Mouse (Mus musculus): ENCODE measurements at regions not wholly inside any gene's neighbourhood (a gene's known extent, or its start where the extent isn't known, plus 50 kb on each side); places are given as distances from the start of the nearest gene placed in this dataset.

GRCm38 (mm10) chr1:119364901-119365300, 57.1 kb downstream of the Inhbb start:
- no peak for DNase-seq

GRCm38 (mm10) chr1:119358096-119358495, 64.0 kb downstream of the Inhbb start:
- no peak for DNase-seq

GRCm38 (mm10) chr1:119356916-119357315, 65.1 kb downstream of the Inhbb start:
- no peak for DNase-seq

DNA sequence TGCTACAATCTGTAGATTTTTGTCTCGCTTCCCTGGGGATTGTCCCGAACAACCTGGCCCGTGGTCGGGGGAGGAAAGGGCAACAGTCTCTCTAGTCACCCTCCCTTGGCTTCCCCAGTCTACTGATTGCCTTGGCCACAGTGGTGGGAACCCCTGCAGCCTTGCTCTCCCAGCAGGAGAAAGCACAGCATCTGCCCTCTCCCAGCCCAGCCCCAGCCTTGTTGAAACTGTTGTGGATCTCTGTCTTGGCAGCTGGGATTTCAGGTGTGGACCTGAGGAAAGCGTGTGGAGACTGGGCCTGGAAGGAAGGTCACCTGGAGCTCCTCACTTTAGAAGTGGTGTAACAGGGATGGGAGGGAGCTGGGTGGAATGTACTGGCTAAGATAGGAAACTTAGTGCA, 66.6 kb downstream of the Inhbb start:
- no peak for DNase-seq

- no peak for DNase-seq
These were observed 70.5 kb downstream of the Inhbb start for GRCm38 (mm10) chr1:119351567-119351966.

DNA sequence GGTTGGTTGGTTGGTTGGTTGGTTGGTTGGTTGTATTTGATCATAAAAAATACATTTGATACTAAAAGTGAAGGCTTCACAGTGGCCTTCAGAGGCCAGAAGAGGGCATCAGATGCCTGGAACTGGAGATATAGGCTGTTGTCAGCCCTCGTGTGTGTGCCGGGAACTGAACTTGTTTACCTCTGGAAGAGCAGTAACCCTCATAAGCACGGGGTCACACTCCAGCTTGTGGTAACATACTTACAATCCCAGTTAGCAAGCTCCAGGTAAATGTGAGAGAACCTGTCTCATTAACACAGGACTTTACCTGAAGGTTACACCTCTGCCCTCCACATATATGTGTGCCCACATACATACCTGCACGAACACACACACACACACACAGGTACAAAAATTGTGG, 71.2 kb downstream of the Inhbb start:
- no peak for DNase-seq

DNA sequence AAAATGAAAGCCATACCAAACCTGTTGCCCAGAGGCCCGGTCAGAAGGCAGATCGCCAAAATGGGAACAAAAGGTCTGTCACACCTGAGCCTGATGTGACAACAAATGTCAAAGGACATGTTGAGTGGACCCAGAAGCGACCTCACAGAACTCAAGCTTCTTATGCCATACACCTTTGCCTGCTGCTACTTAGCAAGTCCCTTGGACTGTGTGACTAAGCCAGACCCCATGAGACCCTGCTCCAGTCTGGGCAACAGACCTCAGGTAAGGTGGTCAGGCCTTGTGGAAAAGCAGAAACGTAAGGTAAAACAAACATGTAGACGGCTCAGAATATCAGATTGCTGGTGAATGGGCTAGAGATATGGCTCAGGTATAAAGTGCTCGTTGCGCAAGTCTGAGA, 71.8 kb downstream of the Inhbb start:
- no peak for DNase-seq

DNA sequence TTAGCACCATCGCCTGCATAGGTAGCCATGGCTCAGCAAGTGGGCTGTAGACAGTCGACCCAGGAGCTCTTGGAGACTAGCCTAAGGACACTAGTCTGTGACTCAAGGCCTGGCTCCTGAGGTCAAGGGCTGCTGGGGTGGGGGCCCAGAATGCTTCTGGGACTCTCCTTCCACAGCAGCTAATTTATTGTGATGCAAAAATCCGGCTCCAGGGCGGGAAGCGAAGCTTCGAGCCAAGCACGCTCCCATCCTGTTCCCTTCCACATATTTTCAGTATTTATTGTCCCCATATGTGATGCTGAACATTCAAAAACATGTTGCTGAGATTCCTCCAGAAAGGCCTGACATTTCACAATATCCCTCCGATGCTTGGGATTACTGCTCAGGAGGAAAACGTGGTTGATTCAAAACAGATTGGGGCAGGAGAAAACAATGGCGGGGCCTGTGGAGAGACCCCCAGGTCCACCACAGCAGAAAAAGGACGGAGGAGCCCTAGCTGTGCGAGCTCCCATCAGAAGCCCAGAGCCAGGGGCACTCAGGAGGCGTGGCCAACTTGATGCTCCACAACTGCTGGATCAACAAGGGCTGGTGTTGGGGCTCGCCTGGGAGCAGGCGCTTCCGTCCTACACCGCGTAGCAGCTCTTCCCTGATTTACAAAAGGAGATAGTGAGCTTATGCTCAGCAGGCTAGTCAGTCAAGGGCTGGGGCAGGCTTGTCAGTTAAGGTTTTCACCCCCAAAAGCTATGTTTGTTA, 73.4 kb downstream of the Inhbb start:
- DNase-seq, result peak; percentile 11

- DNase-seq, result no peak
These were observed 74.3 kb downstream of the Inhbb start for GRCm38 (mm10) chr1:119347749-119348148.

- peak; percentile 20 for DNase-seq
These were observed 75.4 kb downstream of the Inhbb start for GRCm38 (mm10) chr1:119346634-119347155.

- no peak for DNase-seq
These were observed 76.8 kb downstream of the Inhbb start for GRCm38 (mm10) chr1:119345115-119345791.

DNA sequence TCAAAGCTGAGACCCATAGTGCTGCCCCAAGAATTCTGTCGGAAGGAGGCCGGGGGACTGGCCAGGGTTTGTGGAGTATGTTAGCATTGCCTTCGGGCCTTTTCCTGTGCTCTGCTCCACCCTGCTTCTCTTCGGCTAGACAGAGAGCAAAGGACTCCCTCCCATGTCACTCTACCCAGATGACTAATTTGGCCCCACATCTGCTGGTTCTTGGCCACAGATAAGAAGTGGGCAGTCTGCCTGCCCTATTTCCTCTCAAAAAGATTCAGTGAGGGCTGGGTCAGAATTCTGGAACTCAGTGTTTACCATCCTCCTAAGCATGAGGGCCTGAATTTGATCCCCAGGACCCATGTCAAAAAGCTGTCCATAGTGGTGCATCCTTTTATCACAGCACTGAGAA, 78.0 kb downstream of the Inhbb start:
- peak; percentile 64 for DNase-seq

- DNase-seq, result no peak
These were observed 86.9 kb downstream of the Inhbb start for GRCm38 (mm10) chr1:119335171-119335570.

GRCm38 (mm10) chr1:119330751-119331326, 91.2 kb downstream of the Inhbb start:
- DNase-seq, result no peak

DNA sequence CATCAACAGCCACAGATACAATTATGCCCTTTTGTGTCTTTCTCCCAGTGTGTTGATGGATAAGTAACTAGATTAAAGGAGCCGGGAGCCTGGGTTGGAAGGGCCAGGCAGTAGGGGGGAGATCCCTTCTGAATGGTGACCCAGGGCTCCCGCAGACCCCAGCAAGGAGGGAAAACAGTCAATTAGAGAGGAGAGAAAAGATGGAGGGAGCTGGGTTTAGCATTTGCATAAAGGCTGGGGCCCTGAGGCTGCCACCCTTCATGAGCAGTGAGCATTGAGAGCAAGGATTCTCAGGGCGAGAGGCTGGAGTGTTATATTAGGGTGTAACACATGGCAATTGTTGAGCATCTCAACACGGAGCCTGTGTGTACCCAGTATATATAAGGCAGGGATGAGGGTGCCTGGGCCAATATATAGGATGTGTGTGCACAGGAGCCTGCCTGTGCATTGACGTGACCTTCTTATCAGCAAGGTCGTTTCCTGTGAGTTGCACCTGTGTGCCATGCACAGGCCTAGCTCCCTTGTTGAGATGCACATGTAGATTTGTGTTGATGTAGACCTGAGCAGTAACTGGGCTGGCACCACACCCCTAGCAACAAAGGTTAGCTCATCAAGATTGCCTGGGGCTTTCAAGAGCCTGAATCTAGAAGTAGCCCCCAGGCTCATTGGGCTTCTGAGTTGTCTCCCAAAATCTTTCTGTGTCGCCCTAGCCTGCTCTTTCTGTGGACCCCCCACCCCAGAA, 92.2 kb downstream of the Inhbb start:
- DNase-seq, result no peak

- peak; percentile 26 for DNase-seq
These were observed 92.9 kb downstream of the Inhbb start for GRCm38 (mm10) chr1:119328921-119329692.

DNA sequence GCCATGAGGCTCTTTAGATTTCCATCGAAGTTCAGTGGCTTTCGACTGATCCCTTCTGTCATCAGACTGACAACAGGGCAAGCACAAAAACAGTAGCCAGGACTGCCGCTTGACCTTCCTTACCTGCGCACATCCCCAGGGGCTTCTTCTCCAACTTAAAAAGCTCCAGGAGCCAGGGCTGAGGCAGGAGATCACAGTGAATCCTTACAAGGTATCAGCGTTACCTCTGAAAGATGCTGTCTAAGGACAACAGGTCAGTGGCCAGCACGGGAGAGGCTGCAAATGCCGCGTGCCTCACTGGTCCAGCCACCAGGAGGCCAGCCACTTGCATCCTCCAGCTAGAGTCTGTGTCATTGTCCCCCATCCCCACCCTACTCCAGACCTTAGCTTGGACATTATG, 97.5 kb downstream of the Inhbb start:
- DNase-seq, result no peak

GRCm38 (mm10) chr1:119322279-119322995, 99.6 kb downstream of the Inhbb start:
- no peak for DNase-seq

DNA sequence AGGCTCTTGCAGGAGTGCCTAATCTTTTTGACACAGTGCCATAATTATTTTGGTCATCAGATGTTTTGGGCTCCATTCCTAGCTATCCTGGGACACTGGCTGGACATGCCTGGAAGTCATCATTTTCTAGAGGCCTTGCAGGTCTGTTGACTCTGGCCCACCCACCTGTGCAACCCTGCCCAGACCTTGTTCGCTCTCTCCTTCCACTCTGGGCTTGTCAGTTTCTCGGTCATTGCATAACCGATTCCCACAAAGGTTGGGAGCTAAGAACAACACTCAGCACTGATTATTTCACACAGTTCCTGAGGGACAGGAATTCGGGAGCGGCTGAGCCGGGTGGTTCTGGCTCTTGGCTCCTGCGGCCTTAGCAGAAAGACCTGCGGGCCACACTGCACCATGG, 100.2 kb downstream of the Inhbb start:
- DNase-seq, result no peak

DNA sequence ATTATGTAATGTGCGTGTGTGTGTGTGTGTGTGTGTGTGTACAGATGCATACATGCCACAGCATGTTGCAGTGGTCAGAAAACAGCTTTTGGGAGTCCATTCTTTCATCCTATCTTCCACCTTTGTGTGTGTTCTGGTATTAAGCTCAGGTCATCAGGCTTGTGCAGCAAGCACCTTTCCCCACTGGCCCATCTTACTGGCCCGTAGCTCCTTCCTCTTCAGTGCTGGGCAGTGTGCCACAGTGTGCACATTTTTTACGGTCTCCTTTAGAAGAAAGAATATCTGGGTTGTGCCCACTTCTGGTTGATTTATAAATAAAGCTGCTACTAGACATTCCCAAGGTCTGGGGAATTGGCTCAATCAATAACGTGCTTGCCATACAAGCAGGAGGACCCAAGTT, 105.0 kb downstream of the Inhbb start:
- DNase-seq, result no peak

- no peak for DNase-seq
These were observed 113.2 kb downstream of the Inhbb start for GRCm38 (mm10) chr1:119308719-119309365.
